Mouse (Mus musculus) stomach, postnatal 0 days (tissue): ENCODE results near the gene Dscam. TPM values are rescaled to one million over a fixed set of nuclear protein-coding genes. Genes with fewer than 3 reads are reported as not detected.

Source experiments
- ATAC-seq: fragments of 200-750 bp; cut with Nextera tagmentation; 2 replicates; pipeline ENCODE4 v1.8.0; 2017; ENCODE audit not compliant: low FRiP score, low TSS enrichment
- DNase-seq: peaks from one replicate; pipeline ENCODE4 v3.0.0-alpha.2; 2016; ENCODE audit warnings: low spot score
- H3K27ac ChIP-seq: fragments of 300-500 bp; sonication (generic); replicated peaks from 2 replicates; pipeline ENCODE4 v1.5.1; 2014; ENCODE audit warnings: mild to moderate bottlenecking, control low read depth
- H3K27me3 ChIP-seq: fragments of 300-500 bp; sonication (generic); 2 replicates; pipeline ENCODE4 v1.6.1; 2014; ENCODE audit warnings: low read length; ENCODE audit not compliant: control insufficient read depth, insufficient read depth
- H3K36me3 ChIP-seq: fragments of 300-500 bp; sonication (generic); 2 replicates; pipeline ENCODE4 v1.6.1; 2014; ENCODE audit warnings: low read length, mixed read lengths; ENCODE audit not compliant: control insufficient read depth, insufficient read depth
- H3K4me1 ChIP-seq: fragments of 300-500 bp; sonication (generic); replicated peaks from 2 replicates; pipeline ENCODE4 v1.6.1; 2014; ENCODE audit warnings: antibody characterized with exemption; ENCODE audit not compliant: control insufficient read depth, insufficient read depth
- H3K4me2 ChIP-seq: fragments of 300-500 bp; sonication (generic); replicated peaks from 2 replicates; pipeline ENCODE4 v1.6.1; 2014; ENCODE audit warnings: low read depth, mild to moderate bottlenecking, control low read depth, moderate library complexity
- H3K4me3 ChIP-seq: fragments of 300-500 bp; sonication (generic); 2 replicates; pipeline ENCODE4 v1.5.1; 2014; ENCODE audit warnings: low read depth, low read length, control low read depth
- H3K9ac ChIP-seq: fragments of 300-500 bp; sonication (generic); 2 replicates; pipeline ENCODE4 v1.6.1; 2014; ENCODE audit warnings: mild to moderate bottlenecking, low read length, control low read depth, mixed read lengths
- H3K9me3 ChIP-seq: fragments of 300-500 bp; sonication (generic); 2 replicates; pipeline ENCODE4 v1.6.1; 2016; ENCODE audit warnings: low read length; ENCODE audit not compliant: control insufficient read depth
- CTCF ChIP-seq: IDR thresholded peaks from 2 replicates; pipeline ENCODE4 v1.5.1; 2016; ENCODE audit warnings: antibody characterized with exemption, low read depth, mild to moderate bottlenecking, moderate library complexity
- EP300 ChIP-seq: optimal IDR thresholded peaks from 2 replicates; pipeline ENCODE3; 2016; ENCODE audit warnings: antibody characterized with exemption
- WGBS: fragments of 180-500 bp; shearing (Covaris S2); extraction: QIAGEN DNeasy Blood & Tissue Kit; methylation state at CpG from one replicate; pipeline ENCODE4 v1.1.7; 2014; 5-methylcytosine and 5-hydroxymethylcytosine counted together
- polyA plus RNA-seq: library from polyadenylated mRNA; unstranded; fragments of >200 nt; fragmentation: Nextera tagmentation; extraction: Ambion mirVana; gene quantifications from 2 replicates; pipeline ENCODE4 v1.2.1, GENCODE M21; 2015

Dscam gene
- polyA plus RNA-seq, 1 experiment from 2014 or later: 0.13 TPM

DNA sequence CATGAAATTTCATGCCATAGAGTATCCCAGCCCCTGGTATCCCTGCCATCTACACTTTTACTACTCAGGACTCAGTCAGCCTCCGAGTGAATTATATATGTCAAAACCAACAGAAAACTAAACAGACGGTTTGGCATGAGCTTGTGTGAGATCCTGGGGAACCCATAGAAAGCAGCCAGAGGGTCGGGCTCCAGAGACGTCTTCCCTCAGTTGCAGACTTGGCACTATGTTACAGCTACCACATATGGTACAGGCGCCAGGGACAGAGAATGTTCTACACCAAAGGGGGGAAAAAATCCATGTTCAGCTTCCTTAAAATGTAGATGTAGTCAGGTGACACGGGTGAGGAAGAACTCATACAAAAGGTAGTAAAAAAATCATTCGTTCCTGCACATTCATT, 109.2 kb downstream of the Dscam start:
- no peaks in the 10 kb centered on the region for H3K9me3 ChIP-seq
- H3K9ac ChIP-seq: no peak overlapping the region
- no peaks in the 10 kb centered on the region for H3K4me1 ChIP-seq
- H3K27ac ChIP-seq: no peak overlapping the region
- no peak overlapping the region for H3K4me3 ChIP-seq
- no peak overlapping the region for H3K4me2 ChIP-seq
- 80% methylated on average over 7 of the region's 7 CpGs for WGBS
- DNase-seq (no peak), ATAC-seq (no peak)
- TF ChIP-seq CTCF (no peak), EP300 (no peak)
- H3K36me3 ChIP-seq: no peaks in the 10 kb centered on the region
- H3K27me3 ChIP-seq: no peaks in the 10 kb centered on the region

DNA sequence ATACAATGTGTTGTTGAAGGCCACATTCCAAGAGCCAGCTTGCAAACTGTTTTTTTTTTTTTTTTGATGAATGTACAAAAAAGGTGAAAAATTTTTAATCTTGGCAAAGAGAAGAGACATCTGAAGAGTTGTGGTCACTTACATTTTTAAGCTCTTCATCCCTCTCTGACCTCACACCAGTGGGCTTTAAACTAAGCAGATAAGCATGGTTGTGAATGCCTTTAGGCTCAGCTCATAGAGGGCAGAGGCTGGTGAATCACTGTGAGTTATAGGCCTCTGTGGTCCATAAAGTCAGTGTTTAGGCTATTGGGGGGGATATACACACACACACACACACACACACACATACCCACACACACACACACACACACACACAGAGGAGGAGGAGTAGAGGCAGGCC, 109.8 kb downstream of the Dscam start:
- Histone ChIP-seq H3K27ac (no peak overlapping the region), H3K4me1 (no peaks in the 10 kb centered on the region), H3K9me3 (no peaks in the 10 kb centered on the region), H3K4me3 (no peak overlapping the region), H3K27me3 (no peaks in the 10 kb centered on the region), H3K9ac (no peak overlapping the region), H3K36me3 (no peaks in the 10 kb centered on the region), H3K4me2 (no peak overlapping the region)
- no peak for ATAC-seq
- TF ChIP-seq EP300 (no peak), CTCF (no peak)
- no peak for DNase-seq

DNA sequence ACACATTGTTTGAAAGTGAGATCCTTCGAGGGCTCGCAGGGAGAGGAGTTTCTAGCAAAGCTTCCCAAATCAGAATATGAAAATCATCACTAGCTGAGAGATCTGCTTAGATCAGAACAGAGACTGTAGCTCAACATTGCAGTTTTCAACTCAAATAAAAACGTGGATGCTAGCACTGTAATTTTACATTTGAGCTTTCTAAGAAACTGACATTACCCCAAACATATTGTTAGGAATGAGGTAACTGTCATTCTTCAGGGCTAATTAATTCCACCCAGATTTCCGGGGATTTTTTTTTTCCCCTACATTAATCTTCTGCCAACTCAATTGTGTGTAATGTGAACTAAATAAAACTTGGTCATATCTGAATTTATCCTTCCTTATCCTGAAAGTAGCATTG, 110.3 kb downstream of the Dscam start:
- WGBS: 53% methylated on average over 4 of the region's 4 CpGs
- Histone ChIP-seq H3K9ac (no peak overlapping the region), H3K27ac (no peak overlapping the region), H3K4me1 (no peaks in the 10 kb centered on the region), H3K9me3 (no peaks in the 10 kb centered on the region), H3K36me3 (no peaks in the 10 kb centered on the region), H3K4me2 (no peak overlapping the region), H3K27me3 (no peaks in the 10 kb centered on the region), H3K4me3 (no peak overlapping the region)
- ATAC-seq (no peak), DNase-seq (no peak)
- TF ChIP-seq EP300: no peak

DNA sequence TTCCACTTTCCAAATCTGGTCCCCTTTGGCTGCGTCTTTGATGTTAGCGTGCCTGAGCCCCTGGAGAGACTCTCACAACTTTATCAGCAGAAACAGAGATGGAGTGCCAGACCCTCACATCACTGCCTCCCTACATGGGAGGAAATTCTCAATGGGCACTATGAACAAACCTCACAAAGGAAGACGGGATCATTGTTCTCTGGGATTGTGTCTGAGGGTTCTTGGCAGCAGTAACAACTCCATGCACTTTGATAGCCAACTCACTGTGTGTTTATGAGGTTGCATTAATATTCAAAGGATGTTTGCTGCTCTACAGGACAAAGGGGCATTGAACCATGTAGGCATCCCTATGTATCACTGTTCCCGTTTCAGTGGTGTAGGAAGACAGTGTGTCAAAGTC, 135.3 kb downstream of the Dscam start:
- WGBS: 86% methylated on average over 4 of the region's 4 CpGs
- H3K4me2 ChIP-seq: no peak overlapping the region
- no peak overlapping the region for H3K9ac ChIP-seq
- H3K4me1 ChIP-seq: no peaks in the 10 kb centered on the region
- H3K9me3 ChIP-seq: no peaks in the 10 kb centered on the region
- H3K27me3 ChIP-seq: no peaks in the 10 kb centered on the region
- H3K4me3 ChIP-seq: no peak overlapping the region
- no peaks in the 10 kb centered on the region for H3K36me3 ChIP-seq
- no peak for ATAC-seq
- TF ChIP-seq EP300 (no peak), CTCF (no peak)
- DNase-seq: no peak
- H3K27ac ChIP-seq: no peak overlapping the region

DNA sequence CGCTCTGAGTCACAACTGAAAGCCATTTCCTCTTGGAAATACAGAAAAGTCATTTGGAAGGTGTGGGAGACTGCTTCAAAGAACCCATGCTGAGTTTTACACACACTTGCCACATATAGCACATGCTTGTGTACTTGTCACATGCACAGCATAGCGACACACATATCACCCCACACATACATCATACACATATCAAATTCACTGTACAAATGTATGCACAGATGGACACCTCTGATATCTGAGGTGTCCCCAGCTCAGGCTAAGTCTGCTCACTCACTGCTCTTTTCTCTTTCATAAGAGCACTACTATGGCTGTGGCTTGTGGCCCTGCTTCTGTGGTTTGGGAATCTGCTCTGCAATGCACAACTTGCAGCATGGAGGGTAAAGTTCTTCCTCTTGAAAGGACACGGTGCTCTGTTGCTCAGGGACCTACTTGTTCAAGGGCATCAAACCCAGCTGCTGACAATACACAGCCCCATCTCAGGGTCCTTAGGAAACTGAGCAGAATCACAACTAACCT, 137.0 kb downstream of the Dscam start:
- Histone ChIP-seq H3K4me2 (no peak overlapping the region), H3K9me3 (no peaks in the 10 kb centered on the region), H3K27me3 (no peaks in the 10 kb centered on the region), H3K36me3 (no peaks in the 10 kb centered on the region), H3K27ac (no peak overlapping the region), H3K4me3 (no peak overlapping the region), H3K9ac (no peak overlapping the region), H3K4me1 (no peaks in the 10 kb centered on the region)
- ATAC-seq (no peak), DNase-seq (no peak)
- WGBS: 88% methylated on average over 3 of the region's 3 CpGs
- TF ChIP-seq CTCF: no peak
- TF ChIP-seq EP300: no peak

DNA sequence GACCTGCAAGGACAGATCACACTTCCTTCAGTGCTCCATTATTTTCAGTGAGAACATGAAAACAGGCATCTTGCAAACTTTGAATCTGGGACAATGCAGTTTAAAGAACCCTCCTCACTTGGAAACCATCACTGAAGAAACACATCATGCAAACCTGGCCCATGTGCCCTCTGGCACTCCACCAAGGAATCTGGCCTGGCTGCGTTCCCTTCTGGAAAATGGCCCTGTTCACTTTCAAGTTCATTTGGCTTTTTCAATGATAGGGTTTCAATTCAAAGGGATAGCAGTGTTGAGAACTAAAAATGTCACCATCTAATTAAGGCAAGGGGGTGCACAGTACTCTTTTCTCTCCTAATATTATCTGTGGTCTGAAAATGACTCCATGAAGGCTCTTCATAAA, 142.9 kb downstream of the Dscam start:
- DNase-seq: no peak

More for the DNA sequence above, 142.9 kb downstream of the Dscam start:
- Histone ChIP-seq H3K4me1 (no peaks in the 10 kb centered on the region), H3K27ac (no peak overlapping the region), H3K4me3 (no peak overlapping the region), H3K4me2 (no peak overlapping the region), H3K9ac (no peak overlapping the region), H3K27me3 (no peaks in the 10 kb centered on the region), H3K36me3 (no peaks in the 10 kb centered on the region), H3K9me3 (no peaks in the 10 kb centered on the region)
- WGBS: 56% methylated on average over 1 of the region's 1 CpGs
- ATAC-seq: no peak
- TF ChIP-seq CTCF: no peak
- no peak for TF ChIP-seq EP300
